Mouse (Mus musculus) intestine, embryonic 15.5 days (tissue): ENCODE data around the gene Apool. TPM values are rescaled to one million over a fixed set of nuclear protein-coding genes. Genes with fewer than 3 reads are reported as not detected.
"Not testable (repeated sequence)": the region's sequence is repeated elsewhere in the genome, so short reads cannot be mapped to it uniquely, and the experiment has no call there.

Experiments
- ATAC-seq: fragments of 200-750 bp; cut with Nextera tagmentation; 2 replicates; pipeline ENCODE4 v1.8.0; 2017; ENCODE audit warnings: moderate TSS enrichment, moderate library complexity
- H3K27ac ChIP-seq: fragments of 300-500 bp; sonication (generic); 2 replicates; pipeline ENCODE4 v1.5.1; 2015; ENCODE audit warnings: mild to moderate bottlenecking, inconsistent platforms
- H3K27me3 ChIP-seq: fragments of 300-500 bp; sonication (generic); replicated peaks from 2 replicates; pipeline ENCODE4 v1.6.1; 2015; ENCODE audit warnings: inconsistent platforms
- H3K36me3 ChIP-seq: fragments of 300-500 bp; sonication (generic); 2 replicates; pipeline ENCODE4 v1.6.1; 2015; ENCODE audit warnings: inconsistent platforms
- H3K4me1 ChIP-seq: fragments of 300-500 bp; sonication (generic); replicated peaks from 2 replicates; pipeline ENCODE4 v1.6.1; 2015; ENCODE audit warnings: inconsistent platforms
- H3K4me2 ChIP-seq: fragments of 300-500 bp; sonication (generic); replicated peaks from 2 replicates; pipeline ENCODE4 v1.6.1; 2015; ENCODE audit warnings: mild to moderate bottlenecking, inconsistent platforms
- H3K4me3 ChIP-seq: fragments of 300-500 bp; sonication (generic); replicated peaks from 2 replicates; pipeline ENCODE4 v1.5.1; 2015; ENCODE audit warnings: inconsistent platforms
- H3K9ac ChIP-seq: fragments of 300-500 bp; sonication (generic); 2 replicates; pipeline ENCODE4 v1.6.1; 2015; ENCODE audit warnings: inconsistent platforms
- H3K9me3 ChIP-seq: fragments of 300-500 bp; sonication (generic); 2 replicates; pipeline ENCODE4 v1.6.1; 2016; ENCODE audit warnings: inconsistent platforms
- WGBS: fragments of 180-500 bp; shearing (Covaris S2); methylation state at CpG from one replicate; pipeline ENCODE4 v1.1.7; 2015; 5-methylcytosine and 5-hydroxymethylcytosine counted together
- polyA plus RNA-seq: library from polyadenylated mRNA; unstranded; fragments of >200 nt; fragmentation: Nextera tagmentation; extraction: Ambion mirVana; gene quantifications from 2 replicates; pipeline ENCODE4 v1.2.1, GENCODE M21; 2015

Gene Apool
- polyA plus RNA-seq, result 57.0 and 57.1 TPM in 2 replicates

DNA sequence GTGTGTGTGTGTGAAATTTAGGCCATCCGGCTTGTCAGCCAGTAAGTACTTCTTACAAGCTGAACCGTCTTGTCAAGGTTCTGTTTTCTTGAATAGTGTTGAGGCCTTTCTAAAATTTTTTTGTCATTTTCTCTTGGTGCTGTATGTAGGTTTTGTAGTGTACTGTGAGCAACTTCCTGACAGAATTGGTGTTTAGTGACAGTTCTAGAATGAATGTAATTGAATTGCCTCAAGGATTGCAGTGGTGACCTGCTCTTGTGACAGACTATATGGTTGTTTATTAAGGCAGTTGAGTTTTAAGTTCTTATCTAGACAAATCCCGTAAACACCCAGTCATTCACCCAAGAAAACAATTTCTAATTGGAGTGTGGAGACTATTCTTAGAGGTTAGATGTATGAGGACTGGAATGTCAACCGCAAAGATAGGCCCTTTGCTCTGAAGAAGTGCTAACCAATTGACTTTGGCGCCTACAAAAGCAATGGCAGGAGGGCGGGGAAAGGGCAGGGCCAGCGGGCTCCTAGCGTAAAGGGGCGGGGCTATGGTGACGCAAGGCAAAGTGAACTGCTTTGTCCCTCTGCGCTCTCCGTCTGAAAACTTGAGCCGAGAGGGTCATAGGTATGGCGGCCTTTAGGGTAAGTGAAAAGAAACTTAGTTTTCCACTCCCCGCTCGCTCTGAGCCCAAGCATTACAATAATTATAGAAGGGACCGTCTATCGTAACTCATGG is at the start of gene Apool:
Gene Apool (plus strand): TSS at position 531 of the 727 bp plus-strand sequence.
- peak within 1 kb of the TSS; percentile 45 for H3K4me2 ChIP-seq
- WGBS, result 22% methylated on average over 18 of the region's 18 CpGs
- peak; percentile 98 for ATAC-seq
- no peaks in the 10 kb centered on the region for H3K36me3 ChIP-seq
- H3K27me3 ChIP-seq, result no peaks in the 10 kb centered on the region
- H3K4me1 ChIP-seq, result no peaks in the 10 kb centered on the region
- no peak within 1 kb of the TSS for H3K27ac ChIP-seq
- peak within 1 kb of the TSS; percentile 48 for H3K4me3 ChIP-seq
- no peaks in the 10 kb centered on the region for H3K9me3 ChIP-seq
- peak within 1 kb of the TSS; percentile 60 for H3K9ac ChIP-seq

DNA sequence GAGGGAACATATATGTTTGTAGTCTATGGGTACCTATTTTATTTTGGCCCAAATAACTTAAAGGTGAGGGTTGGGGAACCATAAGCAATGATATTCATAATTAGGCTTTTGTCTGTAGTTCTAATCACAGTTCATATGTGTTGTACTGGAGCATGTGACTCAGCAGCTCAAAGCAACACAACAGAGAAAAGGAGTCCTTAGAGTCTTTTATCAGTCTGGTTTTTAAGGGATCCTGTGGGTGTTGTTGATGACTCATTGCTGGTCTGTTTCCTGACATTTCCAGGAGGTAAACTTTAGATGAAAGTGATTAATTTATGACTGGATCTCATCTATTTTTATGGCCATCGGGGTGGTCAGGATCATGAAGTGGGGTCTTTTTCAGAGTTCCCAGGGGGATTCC is 37.6 kb upstream of the Apool start:
- ATAC-seq, result no peak
- H3K9ac ChIP-seq, result no peak overlapping the region
- H3K4me2 ChIP-seq, result no peak overlapping the region
- H3K27me3 ChIP-seq, result no peaks in the 10 kb centered on the region
- no peak overlapping the region for H3K4me3 ChIP-seq
- H3K36me3 ChIP-seq, result no peaks in the 10 kb centered on the region
- WGBS, result 37% methylated on average over 1 of the region's 1 CpGs
- H3K9me3 ChIP-seq, result no peaks in the 10 kb centered on the region
- H3K4me1 ChIP-seq, result no peaks in the 10 kb centered on the region
- H3K27ac ChIP-seq, result no peak overlapping the region

GRCm38 (mm10) chrX:112311531-112311887 is 375 bp downstream of the Apool start:
- Histone ChIP-seq H3K9ac (peak overlapping the region; percentile 60), H3K27ac (no peak overlapping the region), H3K9me3 (no peaks in the 10 kb centered on the region), H3K27me3 (no peaks in the 10 kb centered on the region), H3K4me3 (peak overlapping the region; percentile 48), H3K4me1 (no peaks in the 10 kb centered on the region), H3K4me2 (peak overlapping the region; percentile 45), H3K36me3 (no peaks in the 10 kb centered on the region)
- ATAC-seq, result peak; percentile 83
- WGBS, result 9% methylated on average over 12 of the region's 12 CpGs

DNA sequence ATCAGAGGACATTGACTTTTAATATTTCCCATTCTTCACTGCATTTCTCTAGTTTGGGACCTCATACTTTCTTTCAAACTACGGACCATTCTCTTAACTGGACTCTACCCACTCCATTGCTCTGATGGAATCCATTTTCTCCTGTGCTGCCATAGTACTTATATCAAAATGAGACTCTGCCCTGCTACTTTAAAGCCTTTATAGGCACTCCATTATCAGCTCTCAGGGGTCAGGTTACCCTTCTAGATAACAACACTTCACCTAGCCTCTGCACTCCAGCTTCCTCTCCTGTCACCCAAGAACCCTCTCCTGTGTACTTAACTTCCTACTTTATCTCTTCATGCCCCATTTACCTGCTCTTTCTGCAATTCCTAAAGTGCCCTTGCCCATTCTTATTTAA is 960 bp downstream of the Apool start:
- 41% methylated on average over 1 of the region's 1 CpGs for WGBS
- ATAC-seq, result peak; percentile 65
- Histone ChIP-seq H3K9ac (no peak overlapping the region), H3K27me3 (no peaks in the 10 kb centered on the region), H3K27ac (no peak overlapping the region), H3K36me3 (no peaks in the 10 kb centered on the region), H3K4me2 (peak overlapping the region; percentile 45), H3K9me3 (no peaks in the 10 kb centered on the region), H3K4me3 (peak overlapping the region; percentile 48), H3K4me1 (no peaks in the 10 kb centered on the region)

- Histone ChIP-seq H3K36me3 (no peaks in the 10 kb centered on the region), H3K27ac (no peak overlapping the region), H3K9me3 (no peaks in the 10 kb centered on the region), H3K4me3 (no peak overlapping the region), H3K4me1 (no peaks in the 10 kb centered on the region), H3K27me3 (no peaks in the 10 kb centered on the region), H3K9ac (no peak overlapping the region), H3K4me2 (no peak overlapping the region)
- no peak for ATAC-seq
Observed at GRCm38 (mm10) chrX:112320273-112320672, 9.1 kb downstream of the Apool start.

- Histone ChIP-seq H3K36me3 (no peaks in the 10 kb centered on the region), H3K27me3 (no peaks in the 10 kb centered on the region), H3K9me3 (no peaks in the 10 kb centered on the region), H3K9ac (no peak overlapping the region), H3K4me2 (no peak overlapping the region), H3K4me1 (no peaks in the 10 kb centered on the region), H3K4me3 (no peak overlapping the region), H3K27ac (no peak overlapping the region)
- WGBS, result 73% methylated on average over 3 of the region's 3 CpGs
- no peak for ATAC-seq
Observed at GRCm38 (mm10) chrX:112339486-112339885, 28.4 kb downstream of the Apool start.

DNA sequence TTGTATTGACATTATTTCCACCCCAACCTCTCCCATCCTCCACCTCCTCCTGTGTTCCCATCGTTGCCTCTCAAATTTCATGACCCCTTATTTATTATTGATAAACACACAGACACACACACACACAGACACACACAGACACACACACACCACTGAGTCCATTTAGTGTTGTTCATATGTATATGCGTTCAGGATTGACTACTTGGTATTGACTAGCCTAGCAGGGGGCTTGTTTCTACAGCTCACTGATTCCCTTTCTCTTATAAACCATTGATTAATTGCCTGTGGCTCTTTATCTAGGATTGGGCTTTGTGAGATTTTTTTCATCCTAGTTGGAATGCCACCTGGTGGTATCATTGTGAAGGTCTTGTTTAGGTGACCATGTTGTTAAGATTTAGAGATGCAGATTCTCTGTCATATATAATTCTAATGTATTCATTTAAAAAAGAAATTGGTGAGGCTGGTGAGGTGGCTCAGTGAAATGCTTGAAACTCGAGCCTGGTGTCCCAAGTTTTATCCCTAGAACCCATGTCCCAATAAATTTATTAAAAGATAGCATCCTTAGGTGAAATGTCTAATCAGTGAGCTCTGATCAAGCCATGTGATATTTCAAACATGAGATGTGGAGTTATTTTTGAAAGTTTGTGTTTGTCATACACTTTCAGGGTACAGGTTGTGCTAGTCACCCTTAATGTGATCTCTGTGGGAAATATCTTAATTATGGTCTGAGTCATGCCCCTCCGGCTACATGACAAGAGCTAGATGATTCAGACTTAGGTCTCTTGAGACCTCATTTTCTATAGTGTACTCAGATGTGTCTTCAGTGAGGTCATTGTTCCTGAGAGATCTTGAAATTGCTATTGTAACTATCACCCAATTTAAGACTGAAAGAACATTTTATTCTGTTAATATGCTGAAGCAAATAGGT is 36.6 kb downstream of the Apool start:
- no peak overlapping the region for H3K4me3 ChIP-seq
- 65% methylated on average over 4 of the region's 4 CpGs for WGBS

DNA sequence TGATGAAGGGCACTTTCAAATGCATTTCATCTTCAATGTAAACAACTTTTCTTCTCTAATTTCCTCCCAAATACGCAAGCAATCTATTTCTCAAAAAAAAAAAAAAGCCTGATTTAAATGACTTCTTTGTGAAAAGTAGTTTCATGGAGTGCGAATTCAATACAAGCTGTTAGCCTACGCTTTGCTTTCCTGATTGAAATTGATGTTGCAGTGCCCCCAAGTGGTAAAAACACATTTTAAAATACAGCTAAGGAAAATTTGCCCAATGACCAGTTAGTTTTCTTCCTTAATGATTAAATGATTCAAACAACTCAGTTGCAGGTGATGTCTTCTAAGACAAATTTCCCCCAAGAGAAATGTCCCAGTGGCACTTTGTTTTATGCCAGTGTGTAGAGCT is 37.3 kb downstream of the Apool start:
- no peaks in the 10 kb centered on the region for H3K27me3 ChIP-seq
- no peaks in the 10 kb centered on the region for H3K9me3 ChIP-seq
- WGBS, result 44% methylated on average over 3 of the region's 3 CpGs

More for the DNA sequence above, 36.6 kb downstream of the Apool start:
- H3K27me3 ChIP-seq, result no peaks in the 10 kb centered on the region
- H3K4me2 ChIP-seq, result no peak overlapping the region
- ATAC-seq, result no peak
- H3K36me3 ChIP-seq, result no peaks in the 10 kb centered on the region
- no peaks in the 10 kb centered on the region for H3K4me1 ChIP-seq
- H3K27ac ChIP-seq, result no peak overlapping the region
- no peak overlapping the region for H3K9ac ChIP-seq
- H3K9me3 ChIP-seq, result no peaks in the 10 kb centered on the region

DNA sequence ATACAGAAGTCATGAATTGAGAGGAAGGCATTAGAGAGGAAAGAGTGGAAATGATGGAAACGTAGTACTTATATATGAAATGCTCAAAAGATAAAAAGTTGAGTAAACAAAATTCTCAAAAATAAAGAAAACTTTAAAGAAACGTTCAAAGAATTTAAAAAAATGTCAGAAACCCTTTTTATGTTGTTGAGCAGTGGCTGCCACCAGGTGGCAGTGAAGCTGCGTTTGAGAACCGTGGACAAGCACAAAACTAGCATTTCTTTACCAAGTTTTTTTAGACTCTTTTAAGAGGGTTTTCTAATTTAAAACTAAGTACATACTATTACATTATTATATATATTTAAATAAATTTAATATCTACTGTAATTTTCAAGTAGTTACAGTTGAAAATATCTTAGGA is 57.3 kb downstream of the Apool start:
- Histone ChIP-seq H3K4me2 (no peak overlapping the region), H3K9ac (no peak overlapping the region), H3K36me3 (no peaks in the 10 kb centered on the region), H3K27ac (no peak overlapping the region), H3K9me3 (no peaks in the 10 kb centered on the region), H3K27me3 (no peaks in the 10 kb centered on the region), H3K4me3 (no peak overlapping the region), H3K4me1 (no peaks in the 10 kb centered on the region)
- WGBS, result 37% methylated on average over 4 of the region's 4 CpGs
- no peak for ATAC-seq

More for the DNA sequence above, 37.3 kb downstream of the Apool start:
- ATAC-seq, result no peak
- H3K4me3 ChIP-seq, result no peak overlapping the region
- no peak overlapping the region for H3K27ac ChIP-seq
- no peak overlapping the region for H3K4me2 ChIP-seq
- no peak overlapping the region for H3K9ac ChIP-seq
- H3K4me1 ChIP-seq, result no peaks in the 10 kb centered on the region
- H3K36me3 ChIP-seq, result no peaks in the 10 kb centered on the region

DNA sequence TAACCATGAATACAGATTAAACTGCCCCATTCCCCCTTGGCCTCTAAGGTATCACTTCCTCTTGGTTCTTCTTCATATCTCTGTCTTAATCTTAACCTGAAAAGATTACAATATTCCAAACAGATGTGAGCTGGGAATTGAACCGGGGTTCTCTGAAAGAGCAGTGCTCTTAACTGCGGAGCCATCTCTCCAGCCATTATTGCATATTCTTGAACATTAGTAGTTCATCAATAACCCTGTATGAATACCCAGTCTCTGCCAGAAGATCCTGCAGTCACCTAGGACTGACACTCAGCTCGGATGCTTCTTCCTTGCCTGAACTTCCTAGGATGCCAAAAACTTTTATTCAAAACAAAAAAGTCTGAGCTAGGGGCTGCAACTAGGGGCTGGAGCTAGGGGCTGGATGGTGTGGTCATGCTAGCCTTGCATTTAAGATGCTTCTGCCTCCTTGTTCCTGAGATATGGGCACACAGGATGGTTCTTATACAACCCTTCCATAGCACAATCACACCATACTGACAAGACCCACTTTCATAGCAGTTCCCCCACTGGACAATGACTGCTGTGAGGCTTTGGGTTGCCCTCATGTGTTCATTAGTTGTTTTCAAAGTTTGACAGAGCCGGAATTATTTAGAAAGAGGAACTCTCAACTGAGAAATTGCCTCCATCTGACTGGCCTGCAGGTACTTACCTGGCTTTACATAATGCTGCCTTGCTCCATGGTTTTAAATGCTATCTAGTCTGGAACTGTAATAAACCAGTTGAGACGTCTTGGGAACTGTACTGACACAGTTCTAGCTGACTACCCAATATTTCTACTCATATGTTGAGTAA is 59.7 kb downstream of the Apool start:
- H3K9me3 ChIP-seq, H3K27me3 ChIP-seq, H3K9ac ChIP-seq, H3K27ac ChIP-seq, H3K36me3 ChIP-seq, H3K4me3 ChIP-seq, H3K4me2 ChIP-seq, H3K4me1 ChIP-seq: not testable (repeated sequence)
- peak; percentile 100 for ATAC-seq
- 82% methylated on average over 5 of the region's 5 CpGs for WGBS

DNA sequence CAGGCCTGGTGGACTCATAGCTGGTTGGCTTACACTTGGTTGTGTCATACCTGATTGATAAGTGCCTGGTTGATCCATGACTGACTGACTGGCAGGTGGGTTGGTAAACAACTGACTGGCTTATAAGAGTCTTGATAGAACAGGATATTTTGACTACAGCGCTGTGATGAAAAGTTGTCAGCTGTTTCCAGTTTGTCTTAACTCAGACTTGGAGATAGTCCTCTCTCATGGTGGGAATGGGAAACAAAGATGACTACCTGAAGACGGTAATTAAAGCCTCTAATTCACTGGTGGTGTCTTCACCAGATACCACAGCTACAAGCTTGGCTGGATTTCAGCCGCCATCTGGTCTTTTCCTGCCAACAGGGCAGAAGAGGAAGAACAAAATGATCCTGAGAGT is 95.5 kb downstream of the Apool start, which contains the start of gene Satl1:
Gene Satl1 (minus strand): TSS at position 101 of the 400 bp plus-strand sequence.
- Histone ChIP-seq H3K9me3 (no peaks in the 10 kb centered on the region), H3K4me1 (no peaks in the 10 kb centered on the region), H3K27me3 (no peaks in the 10 kb centered on the region), H3K27ac (no peak within 1 kb of the TSS), H3K4me2 (no peak within 1 kb of the TSS), H3K36me3 (no peaks in the 10 kb centered on the region), H3K4me3 (no peak within 1 kb of the TSS), H3K9ac (no peak within 1 kb of the TSS)
- 89% methylated on average over 3 of the region's 3 CpGs for WGBS
- ATAC-seq, result no peak

- Histone ChIP-seq H3K27me3 (no peaks in the 10 kb centered on the region), H3K4me1 (no peaks in the 10 kb centered on the region), H3K27ac (no peak overlapping the region), H3K36me3 (no peaks in the 10 kb centered on the region), H3K9ac (no peak overlapping the region), H3K9me3 (no peaks in the 10 kb centered on the region), H3K4me2 (no peak overlapping the region), H3K4me3 (no peak overlapping the region)
- WGBS, result 73% methylated on average over 2 of the region's 2 CpGs
- ATAC-seq, result no peak
Observed at GRCm38 (mm10) chrX:112412309-112412708, 101.2 kb downstream of the Apool start.
